Mouse (Mus musculus): ENCODE results near the gene Kif1bp. TPM values are rescaled to one million over a fixed set of nuclear protein-coding genes. Genes with fewer than 3 reads are reported as not detected.
"Not testable (repeated sequence)": the region's sequence is repeated elsewhere in the genome, so short reads cannot be mapped to it uniquely, and the experiment has no call there.

The Kif1bp gene
- 20.0 and 21.1 TPM in 2 replicates for polyA plus RNA-seq (2016; fragmentation: Nextera tagmentation; extraction: Ambion mirVana)

DNA sequence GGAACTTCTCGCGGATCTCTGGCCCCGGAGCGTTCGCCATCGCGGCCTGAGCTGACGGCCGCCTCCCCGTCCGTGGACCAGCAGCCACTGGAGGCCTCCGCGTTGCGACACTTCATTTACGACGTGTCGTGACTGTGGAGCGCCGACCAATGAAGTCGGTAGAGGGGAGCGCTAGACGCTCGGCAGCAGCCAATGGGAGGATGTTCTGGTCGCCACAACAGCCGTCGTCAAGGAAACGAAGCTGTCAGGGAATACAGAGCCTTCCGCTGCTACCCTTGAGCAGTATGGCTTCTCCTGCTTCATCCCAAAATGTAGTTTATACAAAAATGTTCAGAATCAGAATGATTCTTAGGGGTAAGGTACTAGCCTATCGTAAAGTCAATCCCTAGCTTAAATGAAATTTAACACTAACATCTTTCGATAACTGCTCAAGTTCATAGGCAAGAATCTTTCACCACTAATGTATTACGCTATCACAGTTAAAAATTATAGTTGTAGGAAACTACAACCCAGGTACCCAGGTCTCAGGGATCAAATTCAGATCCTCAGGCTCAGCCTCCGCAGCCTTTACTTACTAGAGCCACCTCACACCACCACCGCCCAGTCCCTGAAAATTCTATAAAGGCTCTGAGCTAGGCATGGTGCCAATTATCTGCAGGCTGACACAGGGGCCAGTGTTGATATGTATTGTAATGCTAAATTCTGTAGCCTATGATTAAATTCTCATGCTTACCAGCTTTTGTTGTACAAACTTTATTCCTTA, at the start of gene Kif1bp:
Gene Kif1bp (minus strand): TSS at position 120 of the 763 bp plus-strand sequence.
- 6% methylated on average over 33 of the region's 33 CpGs for WGBS (ENCODE audit: insufficient replicate concordance)
- Histone ChIP-seq H3K4me3 (peak within 1 kb of the TSS; percentile 89), H3K9me3 (replicated peaks) (no peaks in the 10 kb centered on the region), H3K36me3 (peaks cover 63% of the 10 kb centered on the region), H3K4me1 (peaks cover 21% of the 10 kb centered on the region), H3K27me3 (replicated peaks) (no peaks in the 10 kb centered on the region), H3K4me2 (peak within 1 kb of the TSS; percentile 97), H3K27ac (peak within 1 kb of the TSS; percentile 75), H3K9ac (peak within 1 kb of the TSS; percentile 80)
- ATAC-seq, result peak; percentile 97

GRCm38 (mm10) chr10:62604161-62604560, 25.9 kb upstream of the Kif1bp start:
- H3K4me3 ChIP-seq, result no peak overlapping the region
- H3K4me2 ChIP-seq, result no peak overlapping the region
- H3K9me3 ChIP-seq (replicated peaks), result no peaks in the 10 kb centered on the region
- no peak for ATAC-seq
- peaks cover 9% of the 10 kb centered on the region for H3K36me3 ChIP-seq
- H3K9ac ChIP-seq, result no peak overlapping the region
- no peak overlapping the region for H3K27ac ChIP-seq
- H3K4me1 ChIP-seq, result peaks cover 31% of the 10 kb centered on the region
- no peaks in the 10 kb centered on the region for H3K27me3 ChIP-seq (replicated peaks)
- WGBS (ENCODE audit: insufficient replicate concordance), result 65% methylated on average over 3 of the region's 3 CpGs

- whole genome bisulfite sequencing (ENCODE audit: insufficient replicate concordance), result 76% methylated on average over 12 of the region's 12 CpGs
- Histone ChIP-seq H3K9me3 (replicated peaks) (no peaks in the 10 kb centered on the region), H3K27me3 (replicated peaks) (no peaks in the 10 kb centered on the region), H3K4me1 (peaks cover 33% of the 10 kb centered on the region), H3K36me3 (peaks cover 16% of the 10 kb centered on the region), H3K27ac (no peak overlapping the region), H3K4me3 (peak overlapping the region; percentile 76), H3K9ac (no peak overlapping the region), H3K4me2 (peak overlapping the region; percentile 94)
- ATAC-seq, result no peak
These were observed 25.2 kb upstream of the Kif1bp start for GRCm38 (mm10) chr10:62603233-62604030.

DNA sequence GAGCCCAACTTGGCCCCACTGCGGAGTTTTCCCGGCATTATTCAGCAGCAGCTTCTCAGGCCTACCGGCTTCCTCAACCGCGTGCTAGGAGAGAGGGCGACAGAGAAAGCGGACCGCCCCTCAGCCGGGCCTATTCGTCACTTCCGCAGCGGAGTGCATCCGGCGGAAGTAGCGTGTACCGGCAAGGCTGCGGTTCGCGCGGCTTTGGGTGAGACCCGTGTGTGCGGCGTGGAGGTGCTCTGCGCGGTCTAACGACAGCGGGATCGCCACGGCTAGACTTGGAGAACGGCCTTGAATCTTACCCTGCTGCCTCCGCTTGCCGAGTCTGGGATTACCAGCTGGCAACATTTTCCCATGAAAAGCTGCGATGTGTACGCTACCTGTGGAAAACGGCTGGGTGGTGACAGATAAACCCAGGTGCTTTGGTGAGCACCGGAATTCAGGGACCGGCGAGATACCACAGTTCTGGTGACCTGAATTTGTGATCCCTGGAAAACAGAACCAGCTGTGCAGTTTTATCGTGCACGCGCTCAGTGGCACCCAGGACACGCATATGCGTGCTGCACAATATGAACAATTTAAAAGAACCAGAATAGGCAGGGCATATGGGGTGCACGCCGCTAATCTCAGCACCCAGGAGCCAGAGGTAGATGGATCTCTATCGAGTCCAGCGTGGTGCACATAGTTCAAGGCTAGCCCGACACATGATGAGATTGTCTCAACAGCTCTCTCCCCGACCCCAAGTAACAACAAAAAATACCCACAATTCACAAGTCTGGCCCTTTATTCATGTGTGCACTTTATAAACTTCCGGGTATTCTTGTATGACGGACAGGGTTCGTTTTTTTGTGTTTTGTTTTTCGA, 24.2 kb upstream of the Kif1bp start, which contains the start of gene Ddx21:
Gene Ddx21 (minus strand): TSS at position 105 of the 864 bp plus-strand sequence.
- WGBS (ENCODE audit: insufficient replicate concordance), result 2% methylated on average over 53 of the region's 53 CpGs
- peak within 1 kb of the TSS; percentile 94 for H3K4me2 ChIP-seq
- no peaks in the 10 kb centered on the region for H3K9me3 ChIP-seq (replicated peaks)
- peaks cover 27% of the 10 kb centered on the region for H3K36me3 ChIP-seq
- H3K27ac ChIP-seq, result peak within 1 kb of the TSS; percentile 66
- peak within 1 kb of the TSS; percentile 76 for H3K4me3 ChIP-seq
- peak; percentile 93 for ATAC-seq
- peak within 1 kb of the TSS; percentile 76 for H3K9ac ChIP-seq
- no peaks in the 10 kb centered on the region for H3K27me3 ChIP-seq (replicated peaks)
- H3K4me1 ChIP-seq, result peaks cover 44% of the 10 kb centered on the region

DNA sequence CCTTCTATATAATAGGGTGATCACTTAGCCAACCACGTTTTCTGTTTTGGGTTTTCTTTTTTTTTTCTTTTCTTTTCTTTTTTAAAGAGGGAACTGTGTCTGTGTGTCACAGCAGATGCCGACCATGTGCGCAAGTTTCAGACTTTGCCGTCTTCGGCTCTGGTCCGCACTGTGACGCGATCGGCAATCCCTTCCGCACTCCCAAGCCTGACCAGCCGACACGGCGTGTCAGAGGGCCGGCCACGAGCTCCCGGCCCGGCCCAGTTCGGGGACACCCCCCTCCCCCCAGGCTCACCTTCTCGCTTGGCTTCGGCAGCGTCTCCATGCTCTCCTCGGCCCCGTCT, 23.5 kb upstream of the Kif1bp start:
- under 1% methylated on average over 23 of the region's 23 CpGs for WGBS (ENCODE audit: insufficient replicate concordance)
- H3K36me3 ChIP-seq, result peaks cover 33% of the 10 kb centered on the region

DNA sequence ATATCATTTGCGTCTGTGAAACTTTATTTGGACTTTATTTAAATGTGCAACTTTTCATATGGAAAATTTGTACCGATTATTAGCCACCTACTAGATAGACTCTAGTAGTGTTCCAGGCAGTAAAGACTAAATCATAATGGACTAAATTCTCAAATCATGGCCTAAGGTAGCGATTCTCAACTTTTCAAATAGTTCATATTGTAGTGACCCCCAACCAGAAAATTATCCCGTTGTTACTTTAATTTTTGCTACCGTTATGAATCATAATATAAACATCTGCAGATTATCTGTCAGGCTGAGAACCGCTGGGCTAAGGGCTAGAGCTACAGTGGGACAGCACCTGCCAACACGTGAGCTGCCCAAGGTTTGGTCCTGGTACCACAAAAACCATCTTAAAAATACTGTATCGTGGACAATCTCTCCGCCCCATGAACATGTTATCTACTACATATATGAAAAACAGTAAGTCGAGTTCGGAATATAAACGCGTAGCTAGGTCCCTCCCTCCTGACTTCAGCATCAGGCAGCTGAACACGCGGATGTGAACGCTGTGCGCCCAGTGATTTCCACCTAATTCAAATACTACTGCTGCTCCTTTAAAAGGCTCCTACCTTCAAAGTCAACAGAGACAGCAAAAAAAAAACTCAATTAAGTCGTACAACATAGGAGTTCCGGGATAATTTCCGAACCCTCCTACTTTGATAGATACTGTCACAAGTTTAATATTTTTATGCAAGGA, 23.0 kb upstream of the Kif1bp start:
- WGBS (ENCODE audit: insufficient replicate concordance), result 5% methylated on average over 20 of the region's 20 CpGs
- no peaks in the 10 kb centered on the region for H3K9me3 ChIP-seq (replicated peaks)
- no peak for ATAC-seq
- peak overlapping the region; percentile 94 for H3K4me2 ChIP-seq
- no peaks in the 10 kb centered on the region for H3K27me3 ChIP-seq (replicated peaks)
- peaks cover 36% of the 10 kb centered on the region for H3K36me3 ChIP-seq
- H3K4me1 ChIP-seq, result peaks cover 48% of the 10 kb centered on the region
- peak overlapping the region; percentile 76 for H3K9ac ChIP-seq
- H3K4me3 ChIP-seq, result peak overlapping the region; percentile 76
- H3K27ac ChIP-seq, result peak overlapping the region; percentile 66; the same call in 1 of the 2 replicates

More for the DNA sequence above, 23.5 kb upstream of the Kif1bp start:
- H3K27me3 ChIP-seq (replicated peaks), result no peaks in the 10 kb centered on the region
- ATAC-seq, result peak; percentile 72
- H3K9me3 ChIP-seq (replicated peaks), result no peaks in the 10 kb centered on the region
- peak overlapping the region; percentile 94 for H3K4me2 ChIP-seq
- H3K4me3 ChIP-seq, result peak overlapping the region; percentile 76
- peak overlapping the region; percentile 66 for H3K27ac ChIP-seq
- H3K9ac ChIP-seq, result peak overlapping the region; percentile 76
- H3K4me1 ChIP-seq, result peaks cover 45% of the 10 kb centered on the region

DNA sequence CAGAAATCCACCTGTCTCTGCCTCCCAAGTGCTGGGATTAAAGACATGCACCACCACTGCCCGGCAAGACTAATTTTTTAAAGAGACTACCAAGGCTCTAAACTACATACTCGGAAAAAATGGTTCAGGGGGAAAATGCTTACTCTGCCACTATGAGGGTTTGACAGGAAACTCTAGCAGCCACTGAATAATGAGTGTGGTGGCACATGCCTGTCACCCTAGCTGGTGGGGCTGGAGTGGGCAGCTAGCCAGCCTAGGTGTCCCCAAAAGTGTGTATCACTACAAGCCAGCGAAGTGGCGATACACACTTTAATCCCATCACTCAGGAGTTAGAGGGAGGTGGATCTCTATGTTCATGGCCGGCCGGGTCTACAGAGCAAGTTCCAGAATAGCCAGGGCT, 21.8 kb upstream of the Kif1bp start:
- Histone ChIP-seq H3K9ac (peak overlapping the region; percentile 76), H3K4me2 (peak overlapping the region; percentile 94), H3K4me3 (peak overlapping the region; percentile 76), H3K36me3 (peaks cover 47% of the 10 kb centered on the region), H3K9me3 (replicated peaks) (no peaks in the 10 kb centered on the region), H3K4me1 (peaks cover 48% of the 10 kb centered on the region), H3K27ac (no peak overlapping the region), H3K27me3 (replicated peaks) (no peaks in the 10 kb centered on the region)
- ATAC-seq, result no peak
- WGBS (ENCODE audit: insufficient replicate concordance), result 58% methylated on average over 6 of the region's 6 CpGs

GRCm38 (mm10) chr10:62599311-62599710, 21.1 kb upstream of the Kif1bp start:
- not testable (repeated sequence) for H3K27ac ChIP-seq; H3K4me3 ChIP-seq; ATAC-seq; H3K9me3 ChIP-seq (replicated peaks); H3K9ac ChIP-seq; H3K27me3 ChIP-seq (replicated peaks)
- Histone ChIP-seq H3K4me1 (peaks cover 48% of the 10 kb centered on the region), H3K36me3 (peaks cover 55% of the 10 kb centered on the region), H3K4me2 (0 out of 2 replicates have a peak overlapping the region, but pooled peaks have one; percentile 94)
- 80% methylated on average over 3 of the region's 3 CpGs for WGBS (ENCODE audit: insufficient replicate concordance)

- H3K4me3 ChIP-seq, result no peak overlapping the region
- peaks cover 13% of the 10 kb centered on the region for H3K4me1 ChIP-seq
- no peak for ATAC-seq
- peaks cover 97% of the 10 kb centered on the region for H3K36me3 ChIP-seq
- H3K9ac ChIP-seq, result no peak overlapping the region
- 84% methylated on average over 7 of the region's 7 CpGs for WGBS (ENCODE audit: insufficient replicate concordance)
- H3K27ac ChIP-seq, result no peak overlapping the region
- H3K27me3 ChIP-seq (replicated peaks), result no peaks in the 10 kb centered on the region
- no peak overlapping the region for H3K4me2 ChIP-seq
- H3K9me3 ChIP-seq (replicated peaks), result no peaks in the 10 kb centered on the region
These were observed 14.2 kb upstream of the Kif1bp start for GRCm38 (mm10) chr10:62592496-62592895.

GRCm38 (mm10) chr10:62590200-62590599, 11.9 kb upstream of the Kif1bp start:
- Histone ChIP-seq H3K36me3 (peaks cover 100% of the 10 kb centered on the region), H3K4me3 (no peak overlapping the region), H3K4me1 (peaks cover 8% of the 10 kb centered on the region; the same call in 1 of the 2 replicates), H3K27ac (no peak overlapping the region), H3K9me3 (replicated peaks) (no peaks in the 10 kb centered on the region), H3K4me2 (no peak overlapping the region), H3K27me3 (replicated peaks) (no peaks in the 10 kb centered on the region), H3K9ac (no peak overlapping the region)
- WGBS (ENCODE audit: insufficient replicate concordance), result 41% methylated on average over 6 of the region's 6 CpGs
- ATAC-seq, result peak; percentile 60

GRCm38 (mm10) chr10:62588616-62589015, 10.4 kb upstream of the Kif1bp start:
- H3K27me3 ChIP-seq (replicated peaks), result no peaks in the 10 kb centered on the region
- peaks cover 100% of the 10 kb centered on the region for H3K36me3 ChIP-seq
- no peaks in the 10 kb centered on the region for H3K9me3 ChIP-seq (replicated peaks)
- H3K4me2 ChIP-seq, result no peak overlapping the region
- no peak overlapping the region for H3K9ac ChIP-seq
- 79% methylated on average over 4 of the region's 4 CpGs for WGBS (ENCODE audit: insufficient replicate concordance)
- H3K27ac ChIP-seq, result no peak overlapping the region
- ATAC-seq, result no peak
- H3K4me3 ChIP-seq, result no peak overlapping the region
- peaks cover 8% of the 10 kb centered on the region; the same call in 1 of the 2 replicates for H3K4me1 ChIP-seq

All from liver, embryonic 12.5 days (tissue).